Mouse (Mus musculus) kidney, adult 2 months (tissue): ENCODE results near the gene Snai1.

Source experiments
- CTCF ChIP-seq: fragments of 200-500 bp; conservative IDR thresholded peaks from 2 replicates; pipeline ENCODE4 v1.5.1; 2011; ENCODE audit warnings: low read depth, mild to moderate bottlenecking, control low read depth, low read length, moderate library complexity, mixed read lengths; ENCODE audit not compliant: insufficient read depth, insufficient read length
- POLR2A ChIP-seq: fragments of 200-500 bp; IDR thresholded peaks from one replicate; pipeline ENCODE4 v1.6.1; 2011; ENCODE audit warnings: low read depth, low read length, control low read depth

- TF ChIP-seq CTCF (no peak), POLR2A (no peak)
Observed at GRCm38 (mm10) chr2:167575581-167575980, 37.6 kb downstream of the Snai1 start.
